Mouse (Mus musculus) small intestine, adult 2 months (tissue): Measurements from ENCODE around the gene Vash1. TPM values are rescaled to one million over a fixed set of nuclear protein-coding genes. Genes with fewer than 3 reads are reported as not detected.

ENCODE experiments used
- H3K27ac ChIP-seq: fragments of 200-500 bp; 2 replicates; pipeline ENCODE4 v1.5.1; 2012; ENCODE audit warnings: low read depth, low read length, control low read depth, inconsistent platforms; ENCODE audit not compliant: insufficient read depth
- H3K27me3 ChIP-seq: fragments of 200-500 bp; 2 replicates; pipeline ENCODE4 v1.6.1; 2012; ENCODE audit warnings: mild to moderate bottlenecking, moderate library complexity, low read length, inconsistent platforms; ENCODE audit not compliant: control insufficient read depth, insufficient read depth
- H3K36me3 ChIP-seq: fragments of 200-500 bp; 2 replicates; pipeline ENCODE4 v1.6.1; 2012; ENCODE audit warnings: mild to moderate bottlenecking, low read length, control low read depth, inconsistent platforms; ENCODE audit not compliant: control insufficient read depth, insufficient read depth
- H3K4me1 ChIP-seq: fragments of 200-500 bp; 2 replicates; pipeline ENCODE4 v1.6.1; 2012; ENCODE audit warnings: low read length, inconsistent platforms, mixed read lengths; ENCODE audit not compliant: control insufficient read depth, insufficient read depth, insufficient read length
- H3K4me3 ChIP-seq: fragments of 200-500 bp; 2 replicates; pipeline ENCODE4 v1.5.1; 2012; ENCODE audit warnings: low read depth, mild to moderate bottlenecking, control low read depth, inconsistent platforms, low read length, moderate library complexity
- CTCF ChIP-seq: fragments of 200-500 bp; IDR thresholded peaks from 2 replicates; pipeline ENCODE4 v1.5.1; 2012; ENCODE audit warnings: low read depth, mild to moderate bottlenecking, control low read depth, inconsistent platforms, low read length, moderate library complexity, mixed read lengths; ENCODE audit not compliant: insufficient replicate concordance, insufficient read length; ENCODE audit errors: extremely low read depth
- POLR2A ChIP-seq: fragments of 200-500 bp; IDR thresholded peaks from 2 replicates; pipeline ENCODE4 v1.6.1; 2012; ENCODE audit warnings: low read depth, mild to moderate bottlenecking, control low read depth, inconsistent platforms, low read length, moderate library complexity
- WGBS: fragments of 180-500 bp; shearing (Covaris S2); methylation state at CpG from one replicate; pipeline ENCODE4 v1.1.7; 2018; 5-methylcytosine and 5-hydroxymethylcytosine counted together
- polyA plus RNA-seq: library from polyadenylated mRNA; depleted of rRNA; stranded (reverse); fragments of >200 nt; gene quantifications from 2 replicates; pipeline ENCODE4 v1.2.3, GENCODE M21; 2012

The Vash1 gene
- polyA plus RNA-seq, 1 experiment = 2.2 TPM

GRCm38 (mm10) chr12:86682178-86682577 lies 3.7 kb downstream of the Vash1 start:
- H3K4me3 ChIP-seq = no peak overlapping the region
- 75% methylated on average over 8 of the region's 8 CpGs for WGBS
- H3K27me3 ChIP-seq = peaks cover 14% of the 10 kb centered on the region
- no peak overlapping the region for H3K27ac ChIP-seq
- H3K36me3 ChIP-seq = no peaks in the 10 kb centered on the region
- H3K4me1 ChIP-seq = 0 out of 2 replicates have a peak, but pooled peaks cover 3% of the 10 kb centered on the region
- TF ChIP-seq CTCF = no peak
- no peak for TF ChIP-seq POLR2A

GRCm38 (mm10) chr12:86683698-86684097 lies 5.2 kb downstream of the Vash1 start:
- no peaks in the 10 kb centered on the region for H3K36me3 ChIP-seq
- H3K4me3 ChIP-seq = no peak overlapping the region
- WGBS = 63% methylated on average over 7 of the region's 7 CpGs
- H3K4me1 ChIP-seq = 0 out of 2 replicates have a peak, but pooled peaks cover 3% of the 10 kb centered on the region
- no peak for TF ChIP-seq CTCF
- TF ChIP-seq POLR2A = no peak
- no peak overlapping the region for H3K27ac ChIP-seq
- peaks cover 8% of the 10 kb centered on the region for H3K27me3 ChIP-seq

GRCm38 (mm10) chr12:86685275-86685674 lies 6.8 kb downstream of the Vash1 start:
- Histone ChIP-seq H3K4me3 (no peak overlapping the region), H3K36me3 (no peaks in the 10 kb centered on the region), H3K27ac (no peak overlapping the region), H3K4me1 (no peaks in the 10 kb centered on the region), H3K27me3 (no peaks in the 10 kb centered on the region)
- WGBS = 73% methylated on average over 9 of the region's 9 CpGs
- no peak for TF ChIP-seq CTCF
- TF ChIP-seq POLR2A = no peak

- Histone ChIP-seq H3K27me3 (no peaks in the 10 kb centered on the region), H3K36me3 (no peaks in the 10 kb centered on the region), H3K4me1 (no peaks in the 10 kb centered on the region), H3K4me3 (no peak overlapping the region), H3K27ac (no peak overlapping the region)
- TF ChIP-seq POLR2A (no peak), CTCF (no peak)
- 53% methylated on average over 13 of the region's 13 CpGs for WGBS
Measured at GRCm38 (mm10) chr12:86686551-86687330, 8.2 kb downstream of the Vash1 start.

- no peak overlapping the region; the same call in 1 of the 2 replicates for H3K27ac ChIP-seq
Measured at GRCm38 (mm10) chr12:86687445-86687955, 9.0 kb downstream of the Vash1 start.

GRCm38 (mm10) chr12:86687971-86688573 lies 9.6 kb downstream of the Vash1 start:
- Histone ChIP-seq H3K27ac (no peak overlapping the region; the same call in 1 of the 2 replicates), H3K4me1 (peaks cover 5% of the 10 kb centered on the region; the same call in 1 of the 2 replicates), H3K36me3 (no peaks in the 10 kb centered on the region), H3K27me3 (no peaks in the 10 kb centered on the region), H3K4me3 (no peak overlapping the region)
- TF ChIP-seq POLR2A (no peak), CTCF (no peak)
- WGBS = 77% methylated on average over 4 of the region's 4 CpGs

More at GRCm38 (mm10) chr12:86687445-86687955, 9.0 kb downstream of the Vash1 start:
- TF ChIP-seq CTCF (no peak), POLR2A (no peak)
- Histone ChIP-seq H3K27me3 (no peaks in the 10 kb centered on the region), H3K4me1 (no peaks in the 10 kb centered on the region), H3K36me3 (no peaks in the 10 kb centered on the region), H3K4me3 (no peak overlapping the region)
- WGBS = 73% methylated on average over 4 of the region's 4 CpGs

- 96% methylated on average over 27 of the region's 27 CpGs for WGBS
- peaks cover 5% of the 10 kb centered on the region; the same call in 1 of the 2 replicates for H3K4me1 ChIP-seq
- no peak overlapping the region for H3K27ac ChIP-seq
- no peaks in the 10 kb centered on the region for H3K36me3 ChIP-seq
- no peak overlapping the region for H3K4me3 ChIP-seq
- no peak for TF ChIP-seq POLR2A
- no peak for TF ChIP-seq CTCF
- H3K27me3 ChIP-seq = no peaks in the 10 kb centered on the region
Measured at GRCm38 (mm10) chr12:86688917-86689316, 10.4 kb downstream of the Vash1 start.
